Mouse (Mus musculus) embryonic facial prominence, embryonic 11.5 days (tissue): ENCODE results near the gene Tmed6. TPM values are rescaled to one million over a fixed set of nuclear protein-coding genes. Genes with fewer than 3 reads are reported as not detected.
"Not testable (repeated sequence)": the region's sequence is repeated elsewhere in the genome, so short reads cannot be mapped to it uniquely, and the experiment has no call there.

Source experiments
- ATAC-seq: fragments of 200-750 bp; cut with Nextera tagmentation; replicated peaks from 2 replicates; pipeline ENCODE4 v1.8.0; 2017; ENCODE audit warnings: low read depth; ENCODE audit not compliant: insufficient number of reproducible peaks, low FRiP score, low TSS enrichment
- DNase-seq: peaks from one replicate; pipeline ENCODE4 v3.0.0-alpha.2; 2015; ENCODE audit warnings: low spot score
- H3K27ac ChIP-seq: fragments of 300-500 bp; sonication (generic); replicated peaks from 2 replicates; pipeline ENCODE4 v1.5.1; 2014; ENCODE audit warnings: mild to moderate bottlenecking, low read depth, low read length, control low read depth
- H3K27me3 ChIP-seq: fragments of 300-500 bp; sonication (generic); 2 replicates; pipeline ENCODE4 v1.6.1; 2014; ENCODE audit warnings: mild to moderate bottlenecking, low read length, moderate library complexity, mixed read lengths; ENCODE audit not compliant: control insufficient read depth, insufficient read depth
- H3K36me3 ChIP-seq: fragments of 300-500 bp; sonication (generic); replicated peaks from 2 replicates; pipeline ENCODE4 v1.6.1; 2014; ENCODE audit warnings: low read depth, mild to moderate bottlenecking, low read length, moderate library complexity, mixed read lengths; ENCODE audit not compliant: control insufficient read depth, insufficient read depth
- H3K4me1 ChIP-seq: fragments of 300-500 bp; sonication (generic); 2 replicates; pipeline ENCODE4 v1.6.1; 2014; ENCODE audit warnings: low read length, mixed read lengths; ENCODE audit not compliant: control insufficient read depth, insufficient read depth
- H3K4me2 ChIP-seq: fragments of 300-500 bp; sonication (generic); 2 replicates; pipeline ENCODE4 v1.6.1; 2014; ENCODE audit warnings: low read depth, mild to moderate bottlenecking, control low read depth, low read length, moderate library complexity
- H3K4me3 ChIP-seq: fragments of 300-500 bp; sonication (generic); 2 replicates; pipeline ENCODE4 v1.5.1; 2014; ENCODE audit warnings: low read depth, low read length, control low read depth
- H3K9ac ChIP-seq: fragments of 300-500 bp; sonication (generic); replicated peaks from 2 replicates; pipeline ENCODE4 v1.6.1; 2014; ENCODE audit warnings: mild to moderate bottlenecking, control low read depth, low read length
- H3K9me3 ChIP-seq: fragments of 300-500 bp; sonication (generic); replicated peaks from 2 replicates; pipeline ENCODE4 v1.6.1; 2016; ENCODE audit warnings: mild to moderate bottlenecking, low read length, inconsistent platforms, mixed read lengths; ENCODE audit not compliant: control insufficient read depth
- WGBS: fragments of 180-500 bp; shearing (Covaris S2); extraction: QIAGEN DNeasy Blood & Tissue Kit; methylation state at CpG from one replicate; pipeline ENCODE4 v1.1.7; 2014; 5-methylcytosine and 5-hydroxymethylcytosine counted together
- polyA plus RNA-seq: library from polyadenylated mRNA; unstranded; fragments of >200 nt; fragmentation: Nextera tagmentation; extraction: Ambion mirVana; gene quantifications from 2 replicates; pipeline ENCODE4 v1.2.1, GENCODE M21; 2014

Gene Tmed6
- polyA plus RNA-seq, 1 experiment from 2014 or later = not detected

DNA sequence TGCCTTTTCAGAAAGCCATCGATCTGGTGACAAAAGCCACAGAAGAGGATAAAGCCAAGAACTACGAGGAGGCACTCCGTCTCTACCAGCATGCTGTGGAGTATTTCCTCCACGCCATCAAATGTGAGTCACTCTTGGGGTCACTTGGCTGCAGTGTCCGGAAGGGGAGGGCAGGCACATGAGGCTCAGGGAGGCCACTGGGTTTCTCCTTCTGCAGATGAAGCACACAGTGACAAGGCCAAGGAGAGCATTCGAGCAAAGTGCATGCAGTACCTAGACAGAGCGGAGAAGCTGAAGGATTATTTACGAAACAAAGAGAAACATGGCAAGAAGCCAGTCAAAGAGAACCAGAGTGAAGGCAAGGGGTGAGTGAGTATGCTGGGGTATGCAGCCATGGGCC is 28.8 kb downstream of the Tmed6 start:
- WGBS = 94% methylated on average over 8 of the region's 8 CpGs
- Histone ChIP-seq H3K36me3 (no peaks in the 10 kb centered on the region; the same call in 1 of the 2 replicates), H3K4me3 (no peak overlapping the region), H3K27ac (no peak overlapping the region), H3K9me3 (no peaks in the 10 kb centered on the region), H3K4me1 (0 out of 2 replicates have a peak, but pooled peaks cover 2% of the 10 kb centered on the region), H3K9ac (no peak overlapping the region), H3K4me2 (no peak overlapping the region), H3K27me3 (no peaks in the 10 kb centered on the region)
- DNase-seq = no peak
- no peak for ATAC-seq

DNA sequence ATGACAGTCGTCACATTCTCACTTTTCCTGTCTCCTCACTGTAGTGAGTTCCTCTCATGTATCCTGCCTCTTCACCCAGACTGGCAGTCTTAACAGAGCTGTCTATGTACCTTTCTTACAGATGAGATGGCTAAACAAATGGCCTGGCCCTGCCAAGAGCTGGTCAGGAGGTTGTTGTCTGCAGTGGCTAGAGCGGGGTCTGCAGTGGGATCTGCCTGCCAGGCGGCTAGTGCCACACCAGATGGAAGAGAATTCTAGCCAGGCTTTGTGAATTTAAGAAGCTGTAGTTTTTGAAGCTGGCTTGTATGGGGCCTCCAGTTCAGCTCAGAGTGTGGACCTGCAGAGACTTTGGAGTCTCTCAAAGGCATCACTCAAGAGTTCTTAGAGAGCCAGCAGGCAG is 29.8 kb downstream of the Tmed6 start:
- H3K9me3 ChIP-seq = no peaks in the 10 kb centered on the region
- H3K4me2 ChIP-seq = no peak overlapping the region
- no peaks in the 10 kb centered on the region for H3K27me3 ChIP-seq
- no peak overlapping the region for H3K9ac ChIP-seq
- no peak overlapping the region for H3K4me3 ChIP-seq
- no peaks in the 10 kb centered on the region; the same call in 1 of the 2 replicates for H3K36me3 ChIP-seq
- 0 out of 2 replicates have a peak, but pooled peaks cover 2% of the 10 kb centered on the region for H3K4me1 ChIP-seq
- no peak overlapping the region for H3K27ac ChIP-seq
- WGBS = 91% methylated on average over 3 of the region's 3 CpGs
- ATAC-seq = no peak
- DNase-seq = no peak

DNA sequence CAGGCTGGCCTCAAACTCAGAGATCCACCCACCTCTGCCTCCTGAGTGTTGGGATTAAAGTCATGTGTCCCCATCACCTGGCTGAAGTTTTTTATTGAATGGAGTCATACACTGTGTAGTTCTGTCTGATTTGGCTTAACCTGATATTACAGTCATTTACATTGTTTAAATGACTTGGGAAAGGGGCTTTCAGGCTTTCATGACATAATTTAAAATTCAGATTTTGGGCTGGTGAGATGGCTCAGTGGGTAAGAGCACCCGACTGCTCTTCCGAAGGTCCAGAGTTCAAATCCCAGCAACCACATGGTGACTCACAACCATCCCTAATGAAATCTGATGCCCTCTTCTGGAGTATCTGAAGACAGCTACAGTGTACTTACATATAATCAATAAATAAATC is 31.8 kb downstream of the Tmed6 start:
- not testable (repeated sequence) for DNase-seq, H3K4me1 ChIP-seq, H3K27me3 ChIP-seq, H3K4me3 ChIP-seq, ATAC-seq, H3K27ac ChIP-seq, H3K36me3 ChIP-seq, H3K4me2 ChIP-seq, H3K9me3 ChIP-seq, H3K9ac ChIP-seq
- 89% methylated on average over 2 of the region's 2 CpGs for WGBS

DNA sequence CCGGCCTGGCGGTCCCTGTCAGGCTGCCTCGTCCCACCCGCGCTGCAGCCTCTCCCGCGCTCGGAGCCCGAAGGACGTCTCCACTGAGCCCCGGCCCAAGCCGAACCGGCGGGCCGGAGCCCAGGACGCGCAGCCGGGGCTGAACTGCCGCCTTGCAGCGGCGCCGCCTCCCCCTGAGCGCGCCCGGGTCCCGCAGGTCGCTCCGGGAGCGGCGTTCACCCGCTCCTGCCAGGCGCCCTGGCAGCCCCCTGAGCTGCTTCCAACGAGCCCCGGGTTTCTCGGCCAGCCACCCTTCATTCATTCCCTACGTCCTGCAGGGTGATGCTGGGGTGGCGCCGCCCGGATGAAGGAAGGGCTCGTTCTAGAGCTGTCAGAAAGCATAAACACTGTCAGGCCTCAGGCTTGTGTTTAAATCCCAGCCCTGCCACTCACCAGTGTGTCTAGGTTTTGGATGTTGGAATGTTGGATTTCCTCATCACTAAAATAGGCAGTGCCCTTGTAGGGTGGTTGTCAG is 33.8 kb downstream of the Tmed6 start:
- Histone ChIP-seq H3K9me3 (no peaks in the 10 kb centered on the region), H3K4me3 (peak overlapping the region; percentile 98), H3K27ac (peak overlapping the region; percentile 62), H3K27me3 (no peaks in the 10 kb centered on the region), H3K4me2 (peak overlapping the region; percentile 79), H3K9ac (peak overlapping the region; percentile 92), H3K4me1 (0 out of 2 replicates have a peak, but pooled peaks cover 2% of the 10 kb centered on the region), H3K36me3 (no peaks in the 10 kb centered on the region)
- WGBS = 0% methylated on average over 35 of the region's 40 CpGs
- DNase-seq = peak; percentile 7
- ATAC-seq = no peak

DNA sequence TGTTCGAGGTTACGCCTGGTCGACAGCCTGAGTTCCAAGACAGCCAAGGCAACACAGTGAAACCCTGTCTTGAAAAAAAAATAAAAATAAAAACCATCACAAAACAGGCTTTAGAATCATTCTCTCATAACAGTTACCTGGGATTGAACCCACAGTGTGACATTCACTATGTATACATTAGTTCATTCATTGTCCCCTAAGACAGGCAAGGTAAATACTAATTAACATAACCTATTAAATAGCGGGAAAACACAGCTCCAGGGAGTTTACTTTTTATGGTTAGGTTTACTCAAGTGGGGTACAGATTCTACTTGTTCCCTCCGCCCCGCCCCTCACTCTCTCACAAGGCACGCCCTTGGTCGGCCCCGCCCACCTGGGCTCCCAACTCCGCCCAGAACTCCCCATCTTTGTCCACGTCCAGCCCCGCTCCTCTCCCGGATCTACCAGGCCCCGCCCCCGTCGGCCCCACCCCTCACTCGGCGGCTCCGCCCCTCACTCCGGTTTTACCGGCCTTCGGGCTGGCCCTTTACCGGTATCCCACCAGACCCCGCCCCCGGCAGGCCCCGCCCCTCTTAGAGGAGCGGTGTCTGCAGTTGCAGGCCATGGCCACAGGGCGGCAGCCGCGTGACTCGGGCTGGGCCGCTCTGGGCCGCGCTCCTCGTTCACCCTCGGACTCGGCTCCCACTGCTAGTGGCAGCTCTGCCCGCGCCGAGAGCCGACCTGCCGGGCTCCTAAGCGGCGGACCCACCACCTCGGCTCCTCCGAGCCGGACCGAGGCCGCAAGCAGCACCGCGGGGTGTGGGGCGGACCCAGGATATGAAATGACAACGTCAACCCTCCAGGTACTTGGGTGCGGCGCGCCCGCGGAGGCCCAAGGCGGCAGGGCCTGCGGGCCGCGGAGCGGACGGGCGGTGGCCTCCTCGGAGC is 34.5 kb downstream of the Tmed6 start, which contains the start of gene Vps4a:
TSS of gene Vps4a (plus strand) at position 573 of the 927 bp plus-strand sequence.
- peak within 1 kb of the TSS; percentile 98 for H3K4me3 ChIP-seq
- no peaks in the 10 kb centered on the region for H3K36me3 ChIP-seq
- no peaks in the 10 kb centered on the region for H3K9me3 ChIP-seq
- H3K27ac ChIP-seq = peak within 1 kb of the TSS; percentile 62
- H3K9ac ChIP-seq = peak within 1 kb of the TSS; percentile 92
- 4% methylated on average over 66 of the region's 66 CpGs for whole genome bisulfite sequencing
- DNase-seq (peak; percentile 95), ATAC-seq (peak; percentile 92)
- H3K4me2 ChIP-seq = peak within 1 kb of the TSS; percentile 79
- H3K27me3 ChIP-seq = no peaks in the 10 kb centered on the region
- 0 out of 2 replicates have a peak, but pooled peaks cover 2% of the 10 kb centered on the region for H3K4me1 ChIP-seq

DNA sequence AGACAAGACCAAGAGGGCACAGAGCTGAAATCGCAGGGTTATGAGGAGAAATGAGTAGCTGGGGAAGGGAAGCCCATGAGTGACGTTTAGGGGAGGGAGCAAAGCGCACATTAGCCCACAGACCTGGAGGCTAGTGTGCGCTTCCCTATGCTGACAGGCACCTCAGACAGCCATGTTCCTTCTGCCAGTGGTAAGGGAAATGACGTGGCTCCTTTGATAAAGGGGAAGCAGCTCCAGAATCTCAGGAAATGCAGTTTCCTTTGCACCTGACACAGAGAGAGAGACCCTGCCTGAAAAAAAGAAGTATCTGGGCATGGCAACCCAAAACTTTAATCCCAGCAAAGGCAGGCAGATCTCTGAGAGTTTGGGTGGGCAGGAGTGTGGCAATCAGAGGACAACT is 35.4 kb downstream of the Tmed6 start:
- Histone ChIP-seq H3K27me3 (no peaks in the 10 kb centered on the region), H3K9me3 (no peaks in the 10 kb centered on the region), H3K4me3 (no peak overlapping the region), H3K27ac (no peak overlapping the region), H3K9ac (no peak overlapping the region), H3K4me2 (no peak overlapping the region), H3K4me1 (0 out of 2 replicates have a peak, but pooled peaks cover 2% of the 10 kb centered on the region), H3K36me3 (no peaks in the 10 kb centered on the region)
- ATAC-seq (no peak), DNase-seq (no peak)
- WGBS = 69% methylated on average over 5 of the region's 5 CpGs

DNA sequence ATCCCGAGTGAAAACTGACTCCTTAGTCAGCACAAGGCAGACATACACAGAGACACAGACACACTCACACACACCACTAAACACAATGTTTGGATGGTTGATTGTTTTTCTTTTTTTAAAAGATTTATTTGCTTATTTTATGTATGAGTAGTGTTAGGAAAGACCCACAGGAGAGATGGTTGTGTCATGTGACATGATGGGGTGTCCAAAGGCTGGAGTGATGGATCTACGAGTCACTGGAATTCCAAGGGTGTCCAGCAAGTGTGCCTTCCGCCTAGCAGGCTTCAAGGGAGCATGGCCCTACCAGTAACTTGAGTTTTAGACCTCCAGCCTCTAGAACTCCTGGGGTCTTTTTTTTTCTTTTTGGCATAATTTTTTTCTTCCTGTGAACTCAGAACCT is 36.1 kb downstream of the Tmed6 start:
- Histone ChIP-seq H3K4me2 (no peak overlapping the region), H3K9ac (no peak overlapping the region), H3K27ac (no peak overlapping the region), H3K4me3 (no peak overlapping the region), H3K27me3 (no peaks in the 10 kb centered on the region), H3K9me3 (no peaks in the 10 kb centered on the region), H3K4me1 (0 out of 2 replicates have a peak, but pooled peaks cover 2% of the 10 kb centered on the region), H3K36me3 (no peaks in the 10 kb centered on the region)
- ATAC-seq (no peak), DNase-seq (no peak)
- 76% methylated on average over 3 of the region's 3 CpGs for WGBS

DNA sequence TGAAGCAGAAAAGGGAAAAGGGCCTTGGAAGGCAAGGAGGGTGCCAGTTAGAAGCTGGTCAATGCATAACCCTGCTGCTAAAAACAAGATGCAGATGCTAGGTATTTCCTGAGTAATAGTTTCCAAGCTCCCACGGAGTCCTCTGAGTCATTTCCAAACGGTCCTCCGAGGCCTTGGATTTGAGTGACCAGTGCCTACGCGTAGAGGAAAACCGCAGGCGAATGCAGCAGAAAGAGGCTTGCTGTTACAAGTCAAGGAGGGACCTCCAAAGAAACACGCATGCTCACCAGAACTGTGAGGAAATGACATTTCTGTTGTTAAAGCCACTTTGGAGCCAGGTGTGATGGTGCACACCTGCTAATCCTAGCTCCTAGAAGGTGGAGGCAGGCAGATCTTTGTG is 42.0 kb downstream of the Tmed6 start:
- no peak overlapping the region for H3K27ac ChIP-seq
- 90% methylated on average over 8 of the region's 8 CpGs for WGBS
- ATAC-seq (no peak), DNase-seq (no peak)
- H3K4me1 ChIP-seq = no peaks in the 10 kb centered on the region
- H3K9ac ChIP-seq = no peak overlapping the region
- H3K4me3 ChIP-seq = no peak overlapping the region
- H3K27me3 ChIP-seq = no peaks in the 10 kb centered on the region
- H3K9me3 ChIP-seq = no peaks in the 10 kb centered on the region
- H3K4me2 ChIP-seq = no peak overlapping the region
- H3K36me3 ChIP-seq = no peaks in the 10 kb centered on the region
